Mouse (Mus musculus) limb, embryonic 10.5 days (tissue): Measurements from ENCODE around the gene Actl10. TPM values are rescaled to one million over a fixed set of nuclear protein-coding genes. Genes with fewer than 3 reads are reported as not detected.

Source experiments
- DNase-seq: peaks from one replicate; pipeline ENCODE4 v3.0.0-alpha.2; 2017; ENCODE audit warnings: low spot score
- H3K27ac ChIP-seq: fragments of 300-500 bp; sonication (generic); 2 replicates; pipeline ENCODE4 v1.5.1; 2016; ENCODE audit warnings: mild to moderate bottlenecking
- H3K27me3 ChIP-seq: fragments of 300-500 bp; sonication (generic); 2 replicates; pipeline ENCODE4 v1.6.1; 2016; ENCODE audit warnings: low read depth, mild to moderate bottlenecking; ENCODE audit not compliant: poor library complexity, severe bottlenecking
- H3K36me3 ChIP-seq: fragments of 300-500 bp; sonication (generic); 2 replicates; pipeline ENCODE4 v1.6.1; 2016; ENCODE audit warnings: mild to moderate bottlenecking, moderate library complexity
- H3K4me1 ChIP-seq: fragments of 300-500 bp; sonication (generic); 2 replicates; pipeline ENCODE4 v1.6.1; 2016
- H3K4me3 ChIP-seq: fragments of 300-500 bp; sonication (generic); 2 replicates; pipeline ENCODE4 v1.5.1; 2016; ENCODE audit warnings: mild to moderate bottlenecking, moderate library complexity
- H3K9me3 ChIP-seq: fragments of 300-500 bp; sonication (generic); replicated peaks from 2 replicates; pipeline ENCODE4 v1.6.1; 2016; ENCODE audit warnings: mild to moderate bottlenecking
- WGBS: fragments of 180-500 bp; shearing (Covaris S2); methylation state at CpG from one replicate; pipeline ENCODE4 v1.1.7; 2016; 5-methylcytosine and 5-hydroxymethylcytosine counted together
- polyA plus RNA-seq: library from polyadenylated mRNA; unstranded; fragments of >200 nt; fragmentation: Nextera tagmentation; extraction: Ambion mirVana; gene quantifications from 2 replicates; pipeline ENCODE4 v1.2.1, GENCODE M21; 2016

The Actl10 gene
- polyA plus RNA-seq, 1 experiment from 2014 or later = 0.28 TPM

GRCm38 (mm10) chr2:154572996-154573395, 21.4 kb downstream of the Actl10 start:
- no peaks in the 10 kb centered on the region for H3K9me3 ChIP-seq
- no peak overlapping the region for H3K27ac ChIP-seq
- no peak overlapping the region for H3K4me3 ChIP-seq
- peaks cover 31% of the 10 kb centered on the region for H3K4me1 ChIP-seq
- WGBS = 93% methylated on average over 3 of the region's 3 CpGs
- H3K36me3 ChIP-seq = no peaks in the 10 kb centered on the region
- DNase-seq = no peak
- H3K27me3 ChIP-seq = no peaks in the 10 kb centered on the region

- Histone ChIP-seq H3K9me3 (no peaks in the 10 kb centered on the region), H3K36me3 (no peaks in the 10 kb centered on the region), H3K4me1 (peaks cover 19% of the 10 kb centered on the region), H3K4me3 (no peak overlapping the region), H3K27ac (no peak overlapping the region), H3K27me3 (no peaks in the 10 kb centered on the region)
- no peak for DNase-seq
- WGBS = 79% methylated on average over 7 of the region's 7 CpGs
These were observed 22.7 kb downstream of the Actl10 start for GRCm38 (mm10) chr2:154574271-154574670.

GRCm38 (mm10) chr2:154576876-154577743, 25.5 kb downstream of the Actl10 start:
- Histone ChIP-seq H3K27ac (no peak overlapping the region), H3K27me3 (no peaks in the 10 kb centered on the region), H3K4me1 (peaks cover 4% of the 10 kb centered on the region; the same call in 1 of the 2 replicates), H3K36me3 (no peaks in the 10 kb centered on the region), H3K9me3 (no peaks in the 10 kb centered on the region), H3K4me3 (no peak overlapping the region)
- no peak for DNase-seq
- WGBS = 58% methylated on average over 12 of the region's 12 CpGs

GRCm38 (mm10) chr2:154577744-154578067, 26.1 kb downstream of the Actl10 start:
- no peaks in the 10 kb centered on the region for H3K27me3 ChIP-seq
- no peaks in the 10 kb centered on the region for H3K9me3 ChIP-seq
- no peak for DNase-seq
- H3K27ac ChIP-seq = no peak overlapping the region
- H3K4me3 ChIP-seq = no peak overlapping the region
- WGBS = 90% methylated on average over 6 of the region's 6 CpGs
- 0 out of 2 replicates have a peak, but pooled peaks cover 3% of the 10 kb centered on the region for H3K4me1 ChIP-seq
- H3K36me3 ChIP-seq = no peaks in the 10 kb centered on the region

GRCm38 (mm10) chr2:154580586-154580985, 29.0 kb downstream of the Actl10 start:
- Histone ChIP-seq H3K36me3 (no peaks in the 10 kb centered on the region), H3K27ac (no peak overlapping the region), H3K9me3 (no peaks in the 10 kb centered on the region), H3K27me3 (no peaks in the 10 kb centered on the region), H3K4me3 (no peak overlapping the region), H3K4me1 (peaks cover 14% of the 10 kb centered on the region)
- DNase-seq = no peak
- whole genome bisulfite sequencing = 84% methylated on average over 8 of the region's 8 CpGs

GRCm38 (mm10) chr2:154581421-154581820, 29.8 kb downstream of the Actl10 start:
- Histone ChIP-seq H3K4me3 (no peak overlapping the region), H3K4me1 (peaks cover 17% of the 10 kb centered on the region), H3K9me3 (no peaks in the 10 kb centered on the region), H3K27ac (no peak overlapping the region), H3K36me3 (no peaks in the 10 kb centered on the region), H3K27me3 (no peaks in the 10 kb centered on the region)
- WGBS = 100% methylated on average over 1 of the region's 1 CpGs
- DNase-seq = no peak

- H3K9me3 ChIP-seq = no peaks in the 10 kb centered on the region
- no peak overlapping the region for H3K27ac ChIP-seq
- H3K27me3 ChIP-seq = no peaks in the 10 kb centered on the region
- H3K4me1 ChIP-seq = peaks cover 14% of the 10 kb centered on the region
- DNase-seq = no peak
- H3K36me3 ChIP-seq = peaks cover 2% of the 10 kb centered on the region; the same call in 1 of the 2 replicates
- H3K4me3 ChIP-seq = no peak overlapping the region
- WGBS = 77% methylated on average over 15 of the region's 15 CpGs
These were observed 32.6 kb downstream of the Actl10 start for GRCm38 (mm10) chr2:154583906-154584872.

- WGBS = 76% methylated on average over 17 of the region's 17 CpGs
- no peak overlapping the region for H3K4me3 ChIP-seq
- H3K27me3 ChIP-seq = no peaks in the 10 kb centered on the region
- peaks cover 14% of the 10 kb centered on the region for H3K4me1 ChIP-seq
- no peak overlapping the region for H3K27ac ChIP-seq
- no peaks in the 10 kb centered on the region for H3K9me3 ChIP-seq
- no peak for DNase-seq
- H3K36me3 ChIP-seq = peaks cover 2% of the 10 kb centered on the region; the same call in 1 of the 2 replicates
These were observed 33.5 kb downstream of the Actl10 start for GRCm38 (mm10) chr2:154584931-154585601.

- peaks cover 14% of the 10 kb centered on the region for H3K4me1 ChIP-seq
- H3K9me3 ChIP-seq = no peaks in the 10 kb centered on the region
- peaks cover 2% of the 10 kb centered on the region; the same call in 1 of the 2 replicates for H3K36me3 ChIP-seq
- WGBS = 72% methylated on average over 5 of the region's 5 CpGs
- no peak overlapping the region for H3K4me3 ChIP-seq
- H3K27me3 ChIP-seq = no peaks in the 10 kb centered on the region
- peak; percentile 56 for DNase-seq
- H3K27ac ChIP-seq = no peak overlapping the region
These were observed 34.8 kb downstream of the Actl10 start for GRCm38 (mm10) chr2:154586405-154586804.

GRCm38 (mm10) chr2:154589051-154589450, 37.5 kb downstream of the Actl10 start:
- Histone ChIP-seq H3K36me3 (peaks cover 2% of the 10 kb centered on the region; the same call in 1 of the 2 replicates), H3K9me3 (no peaks in the 10 kb centered on the region), H3K4me3 (no peak overlapping the region), H3K27ac (no peak overlapping the region), H3K4me1 (peaks cover 14% of the 10 kb centered on the region), H3K27me3 (no peaks in the 10 kb centered on the region)
- no peak for DNase-seq
- WGBS = 88% methylated on average over 4 of the region's 4 CpGs

GRCm38 (mm10) chr2:154591239-154591638, 39.7 kb downstream of the Actl10 start:
- 80% methylated on average over 3 of the region's 3 CpGs for WGBS
- Histone ChIP-seq H3K9me3 (no peaks in the 10 kb centered on the region), H3K4me3 (no peak overlapping the region), H3K27ac (no peak overlapping the region), H3K36me3 (peaks cover 5% of the 10 kb centered on the region), H3K4me1 (no peaks in the 10 kb centered on the region), H3K27me3 (no peaks in the 10 kb centered on the region)
- no peak for DNase-seq

- Histone ChIP-seq H3K4me3 (no peak overlapping the region), H3K27me3 (no peaks in the 10 kb centered on the region), H3K9me3 (no peaks in the 10 kb centered on the region), H3K4me1 (no peaks in the 10 kb centered on the region), H3K36me3 (peaks cover 3% of the 10 kb centered on the region), H3K27ac (no peak overlapping the region)
- WGBS = 75% methylated on average over 3 of the region's 3 CpGs
- no peak for DNase-seq
These were observed 41.4 kb downstream of the Actl10 start for GRCm38 (mm10) chr2:154593025-154593424.
